Mouse (Mus musculus) forebrain, embryonic 13.5 days (tissue): ENCODE data around the gene Eva1c. TPM values are rescaled to one million over a fixed set of nuclear protein-coding genes. Genes with fewer than 3 reads are reported as not detected.

Source experiments
- ATAC-seq: fragments of 200-750 bp; cut with Nextera tagmentation; 2 replicates; pipeline ENCODE4 v1.8.0; 2017
- H3K27ac ChIP-seq: fragments of 300-500 bp; sonication (generic); 2 replicates; pipeline ENCODE4 v1.5.1; 2015; ENCODE audit warnings: inconsistent platforms, mild to moderate bottlenecking, moderate library complexity
- H3K27me3 ChIP-seq: fragments of 300-500 bp; sonication (generic); 2 replicates; pipeline ENCODE4 v1.6.1; 2015; ENCODE audit warnings: mild to moderate bottlenecking, inconsistent platforms
- H3K36me3 ChIP-seq: fragments of 300-500 bp; sonication (generic); 2 replicates; pipeline ENCODE4 v1.6.1; 2015; ENCODE audit warnings: mild to moderate bottlenecking, inconsistent platforms; ENCODE audit not compliant: poor library complexity, severe bottlenecking
- H3K4me1 ChIP-seq: fragments of 300-500 bp; sonication (generic); 2 replicates; pipeline ENCODE4 v1.6.1; 2015; ENCODE audit warnings: inconsistent platforms
- H3K4me2 ChIP-seq: fragments of 300-500 bp; sonication (generic); 2 replicates; pipeline ENCODE4 v1.6.1; 2015; ENCODE audit warnings: inconsistent platforms, mild to moderate bottlenecking, moderate library complexity
- H3K4me3 ChIP-seq: fragments of 300-500 bp; sonication (generic); 2 replicates; pipeline ENCODE4 v1.5.1; 2015; ENCODE audit warnings: mild to moderate bottlenecking, inconsistent platforms
- H3K9ac ChIP-seq: fragments of 300-500 bp; sonication (generic); 2 replicates; pipeline ENCODE4 v1.6.1; 2015; ENCODE audit warnings: mild to moderate bottlenecking, inconsistent platforms
- H3K9me3 ChIP-seq: fragments of 300-500 bp; sonication (generic); replicated peaks from 2 replicates; pipeline ENCODE4 v1.6.1; 2016; ENCODE audit warnings: inconsistent platforms
- WGBS: fragments of 180-500 bp; shearing (Covaris S2); methylation state at CpG from one replicate; pipeline ENCODE4 v1.1.7; 2015; 5-methylcytosine and 5-hydroxymethylcytosine counted together
- polyA plus RNA-seq: library from polyadenylated mRNA; unstranded; fragments of >200 nt; fragmentation: Nextera tagmentation; extraction: Ambion mirVana; gene quantifications from 2 replicates; pipeline ENCODE4 v1.2.1, GENCODE M21; 2015

Eva1c gene
- polyA plus RNA-seq, 1 experiment from 2014 or later, result 5.2 TPM

DNA sequence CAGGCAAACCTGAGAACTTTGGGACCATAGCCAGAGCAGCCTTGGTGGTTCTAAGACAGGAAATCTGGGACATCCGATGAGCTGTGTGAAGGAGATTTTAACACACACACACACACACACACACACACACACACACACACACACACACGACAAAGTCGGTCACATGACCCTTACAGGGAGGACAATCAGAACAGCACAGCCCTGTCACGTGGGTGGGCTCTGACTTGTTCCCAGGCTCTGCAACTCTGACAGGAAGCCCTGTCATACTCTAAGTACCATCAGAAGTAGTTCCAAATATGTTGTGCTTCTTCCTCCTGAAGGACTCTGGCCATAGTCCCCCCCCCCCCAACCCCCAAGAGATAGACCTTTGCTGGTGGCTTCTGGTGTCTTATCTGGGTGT lies 74.8 kb downstream of the Eva1c start:
- H3K36me3 ChIP-seq, result no peaks in the 10 kb centered on the region
- WGBS, result 72% methylated on average over 4 of the region's 4 CpGs

DNA sequence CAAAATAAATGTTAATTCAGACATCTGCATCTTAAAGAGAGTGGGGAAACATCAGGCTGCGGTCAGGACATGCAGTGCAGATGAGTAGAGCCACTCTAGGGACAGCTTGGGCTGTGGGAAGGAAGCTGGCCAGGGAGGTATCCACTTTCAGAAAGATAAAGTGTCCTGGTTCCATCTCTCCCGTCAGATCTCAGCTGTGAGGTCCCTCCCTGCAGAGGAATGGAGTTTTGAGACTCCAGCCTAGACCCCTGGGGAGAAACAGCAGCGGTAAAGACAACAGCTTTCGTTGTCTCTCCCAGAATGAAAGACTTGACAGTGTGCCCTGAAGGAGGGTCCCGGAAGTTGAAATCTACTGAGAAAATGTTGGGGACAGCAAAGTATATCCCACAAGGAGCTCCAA lies 76.8 kb downstream of the Eva1c start:
- WGBS, result 40% methylated on average over 5 of the region's 5 CpGs
- Histone ChIP-seq H3K4me1 (no peaks in the 10 kb centered on the region), H3K4me2 (no peak overlapping the region), H3K4me3 (no peak overlapping the region), H3K27me3 (no peaks in the 10 kb centered on the region), H3K36me3 (no peaks in the 10 kb centered on the region), H3K27ac (no peak overlapping the region), H3K9me3 (no peaks in the 10 kb centered on the region), H3K9ac (no peak overlapping the region)
- ATAC-seq, result no peak

More for the DNA sequence above, 74.8 kb downstream of the Eva1c start:
- Histone ChIP-seq H3K4me3 (no peak overlapping the region), H3K4me1 (no peaks in the 10 kb centered on the region), H3K27ac (no peak overlapping the region), H3K9ac (no peak overlapping the region), H3K4me2 (no peak overlapping the region), H3K27me3 (no peaks in the 10 kb centered on the region), H3K9me3 (no peaks in the 10 kb centered on the region)
- no peak for ATAC-seq

DNA sequence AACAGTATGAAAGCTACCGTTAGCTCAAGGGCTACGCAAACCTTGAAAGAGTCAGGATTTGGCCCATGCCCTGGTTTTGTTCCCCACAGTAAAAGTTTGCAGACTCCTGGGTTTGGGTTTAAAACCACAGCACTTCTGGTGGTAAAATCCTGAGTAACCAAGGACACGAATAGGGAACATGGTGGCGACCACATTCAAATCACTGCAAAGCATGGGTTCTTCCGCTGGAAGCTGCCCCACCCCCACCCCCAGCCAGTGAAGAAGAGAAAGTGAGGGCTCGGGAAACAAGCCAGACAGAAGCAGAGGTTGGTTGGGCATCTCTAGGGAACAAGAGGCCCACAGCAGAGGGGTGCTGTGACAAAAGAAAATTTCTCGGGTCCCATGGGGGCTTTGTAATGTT lies 80.7 kb downstream of the Eva1c start:
- Histone ChIP-seq H3K4me3 (no peak overlapping the region), H3K4me1 (no peaks in the 10 kb centered on the region), H3K36me3 (no peaks in the 10 kb centered on the region), H3K9me3 (no peaks in the 10 kb centered on the region), H3K27ac (no peak overlapping the region), H3K9ac (no peak overlapping the region), H3K27me3 (no peaks in the 10 kb centered on the region), H3K4me2 (no peak overlapping the region)
- no peak for ATAC-seq
- 74% methylated on average over 7 of the region's 7 CpGs for WGBS

- H3K36me3 ChIP-seq, result no peaks in the 10 kb centered on the region
- H3K27ac ChIP-seq, result no peak overlapping the region
- no peak overlapping the region for H3K9ac ChIP-seq
- H3K9me3 ChIP-seq, result no peaks in the 10 kb centered on the region
- H3K4me1 ChIP-seq, result no peaks in the 10 kb centered on the region
- H3K27me3 ChIP-seq, result no peaks in the 10 kb centered on the region
- H3K4me2 ChIP-seq, result no peak overlapping the region
- ATAC-seq, result no peak
- H3K4me3 ChIP-seq, result no peak overlapping the region
- 82% methylated on average over 17 of the region's 17 CpGs for WGBS
Observed at GRCm38 (mm10) chr16:90910855-90911533, 84.5 kb downstream of the Eva1c start.

DNA sequence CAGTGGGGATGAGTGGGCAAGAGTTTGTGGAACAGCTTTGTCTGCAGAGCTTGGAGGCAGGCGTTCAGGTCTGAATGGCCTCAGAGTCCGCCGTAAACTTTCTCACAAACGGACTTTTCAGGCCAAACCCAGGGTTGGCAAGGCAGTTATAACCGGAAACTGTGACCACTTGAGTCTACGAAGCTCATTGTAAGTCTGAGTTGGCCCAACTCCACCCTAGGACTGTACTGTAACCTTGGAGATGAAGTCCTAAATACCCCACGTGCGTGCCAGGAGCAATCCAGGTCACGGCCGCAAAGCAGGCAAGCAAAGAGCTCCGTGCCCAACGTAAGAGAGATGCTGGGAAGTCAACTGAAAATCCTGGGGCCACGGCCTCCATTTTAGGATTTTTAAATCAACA lies 85.2 kb downstream of the Eva1c start:
- Histone ChIP-seq H3K9me3 (no peaks in the 10 kb centered on the region), H3K4me1 (no peaks in the 10 kb centered on the region), H3K27me3 (0 out of 2 replicates have a peak, but pooled peaks cover 1% of the 10 kb centered on the region), H3K4me2 (no peak overlapping the region), H3K4me3 (no peak overlapping the region), H3K36me3 (no peaks in the 10 kb centered on the region), H3K9ac (no peak overlapping the region), H3K27ac (no peak overlapping the region)
- WGBS, result 93% methylated on average over 13 of the region's 13 CpGs
- ATAC-seq, result no peak

DNA sequence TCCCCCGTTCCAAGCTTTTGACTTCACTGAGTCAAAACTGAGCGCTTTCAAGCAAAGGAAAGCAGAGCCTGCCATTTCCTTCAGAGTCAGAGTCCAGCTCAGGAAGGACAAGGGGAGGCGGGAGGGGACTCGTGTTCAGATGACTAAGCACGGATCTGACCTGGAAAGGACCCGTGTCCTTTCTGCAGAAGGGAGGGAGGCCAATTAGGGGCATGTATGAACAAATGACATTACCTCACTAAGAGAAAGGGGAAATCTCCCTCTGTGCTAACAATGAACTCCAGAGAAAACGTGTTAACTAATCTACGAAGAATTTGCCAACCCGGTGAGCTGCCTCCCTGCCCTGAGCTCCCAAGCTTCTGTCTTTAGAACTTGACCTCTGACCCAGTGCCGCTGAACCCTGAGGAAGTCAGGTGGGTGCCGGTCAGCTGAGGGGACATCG lies 89.5 kb downstream of the Eva1c start:
- Histone ChIP-seq H3K36me3 (no peaks in the 10 kb centered on the region), H3K27me3 (0 out of 2 replicates have a peak, but pooled peaks cover 7% of the 10 kb centered on the region), H3K9ac (0 out of 2 replicates have a peak overlapping the region, but pooled peaks have one; percentile 6), H3K27ac (no peak overlapping the region), H3K9me3 (no peaks in the 10 kb centered on the region), H3K4me2 (no peak overlapping the region), H3K4me3 (no peak overlapping the region), H3K4me1 (peaks cover 2% of the 10 kb centered on the region; the same call in 1 of the 2 replicates)
- no peak for ATAC-seq
- WGBS, result 29% methylated on average over 12 of the region's 12 CpGs

DNA sequence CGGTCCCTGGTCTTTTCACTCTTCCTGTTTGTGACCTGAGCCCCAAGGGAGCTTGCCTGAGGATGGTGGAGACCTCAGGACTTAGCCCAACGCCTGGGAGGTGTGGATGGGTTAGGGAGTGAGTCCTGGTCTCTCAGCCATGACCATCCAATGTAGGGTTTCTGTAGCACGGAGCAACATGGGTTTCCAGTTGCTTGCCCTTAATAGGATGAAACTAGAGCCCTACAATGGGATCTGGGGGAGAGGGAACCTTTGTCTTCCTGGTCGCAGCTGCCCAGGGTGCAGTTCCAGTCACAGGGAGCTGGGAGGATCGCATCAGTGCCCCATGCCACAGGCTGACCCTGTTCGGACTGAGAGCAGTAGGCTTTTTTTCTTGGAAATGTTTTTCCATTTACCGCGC lies 90.6 kb downstream of the Eva1c start:
- Histone ChIP-seq H3K4me2 (no peak overlapping the region), H3K27me3 (0 out of 2 replicates have a peak, but pooled peaks cover 7% of the 10 kb centered on the region), H3K36me3 (0 out of 2 replicates have a peak, but pooled peaks cover under 1% of the 10 kb centered on the region), H3K27ac (no peak overlapping the region), H3K9ac (no peak overlapping the region), H3K4me3 (no peak overlapping the region), H3K4me1 (peaks cover 6% of the 10 kb centered on the region; the same call in 1 of the 2 replicates), H3K9me3 (no peaks in the 10 kb centered on the region)
- ATAC-seq, result no peak
- 69% methylated on average over 8 of the region's 8 CpGs for WGBS

DNA sequence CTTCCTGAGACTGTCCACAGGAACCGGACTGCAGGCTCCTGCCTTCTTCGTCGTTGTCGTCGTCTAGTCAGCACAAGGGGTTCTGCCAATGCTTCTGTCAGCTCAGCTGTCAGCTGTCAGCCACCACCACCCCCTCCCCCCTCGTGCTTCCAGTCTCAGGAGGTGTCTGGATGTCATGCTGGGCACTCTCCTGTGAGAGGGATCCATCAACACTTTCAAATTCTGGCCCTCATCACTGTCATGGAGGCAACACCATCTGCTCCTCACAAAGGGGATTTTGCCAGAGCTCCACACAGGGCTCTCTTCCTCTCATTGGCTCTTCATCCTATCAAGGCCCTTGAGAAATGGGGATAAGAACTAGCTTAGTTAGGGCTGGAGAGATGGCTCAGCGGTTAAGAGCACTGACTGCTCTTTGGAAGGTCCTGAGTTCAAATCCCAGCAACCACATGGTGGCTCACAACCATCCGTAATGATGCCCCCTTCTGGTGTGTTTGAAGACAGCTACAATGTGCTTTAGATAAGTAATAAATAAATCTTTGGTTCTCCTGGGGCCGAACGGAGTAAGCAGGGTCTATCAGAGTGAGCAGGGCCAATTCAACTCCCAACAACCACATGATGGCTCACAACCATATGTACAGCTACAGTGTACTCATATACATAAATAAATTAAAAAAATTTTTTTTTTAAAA lies 95.1 kb downstream of the Eva1c start:
- no peak overlapping the region for H3K9ac ChIP-seq
- H3K27ac ChIP-seq, result peak overlapping the region; percentile 60
- peak; percentile 85 for ATAC-seq
- H3K9me3 ChIP-seq, result no peaks in the 10 kb centered on the region
- WGBS, result 58% methylated on average over 10 of the region's 10 CpGs
- peaks cover 14% of the 10 kb centered on the region; the same call in 1 of the 2 replicates for H3K36me3 ChIP-seq
- peaks cover 6% of the 10 kb centered on the region; the same call in 1 of the 2 replicates for H3K4me1 ChIP-seq
- H3K27me3 ChIP-seq, result 0 out of 2 replicates have a peak, but pooled peaks cover 7% of the 10 kb centered on the region
- no peak overlapping the region for H3K4me2 ChIP-seq
- H3K4me3 ChIP-seq, result no peak overlapping the region

- Histone ChIP-seq H3K9ac (no peak overlapping the region), H3K4me3 (no peak overlapping the region), H3K27ac (no peak overlapping the region), H3K36me3 (peaks cover 32% of the 10 kb centered on the region), H3K4me2 (no peak overlapping the region), H3K9me3 (no peaks in the 10 kb centered on the region), H3K27me3 (no peaks in the 10 kb centered on the region), H3K4me1 (peaks cover 6% of the 10 kb centered on the region; the same call in 1 of the 2 replicates)
- 93% methylated on average over 13 of the region's 13 CpGs for WGBS
- no peak for ATAC-seq
Observed at GRCm38 (mm10) chr16:90924606-90925370, 98.3 kb downstream of the Eva1c start.

GRCm38 (mm10) chr16:90925461-90925860 lies 98.9 kb downstream of the Eva1c start:
- H3K9ac ChIP-seq, result no peak overlapping the region
- peaks cover 39% of the 10 kb centered on the region for H3K36me3 ChIP-seq
- 29% methylated on average over 5 of the region's 5 CpGs for WGBS
- ATAC-seq, result peak; percentile 58; the same call in 1 of the 2 replicates
- H3K9me3 ChIP-seq, result no peaks in the 10 kb centered on the region
- H3K27me3 ChIP-seq, result no peaks in the 10 kb centered on the region
- no peak overlapping the region for H3K4me3 ChIP-seq
- H3K4me1 ChIP-seq, result peaks cover 6% of the 10 kb centered on the region; the same call in 1 of the 2 replicates
- H3K27ac ChIP-seq, result no peak overlapping the region
- H3K4me2 ChIP-seq, result no peak overlapping the region

DNA sequence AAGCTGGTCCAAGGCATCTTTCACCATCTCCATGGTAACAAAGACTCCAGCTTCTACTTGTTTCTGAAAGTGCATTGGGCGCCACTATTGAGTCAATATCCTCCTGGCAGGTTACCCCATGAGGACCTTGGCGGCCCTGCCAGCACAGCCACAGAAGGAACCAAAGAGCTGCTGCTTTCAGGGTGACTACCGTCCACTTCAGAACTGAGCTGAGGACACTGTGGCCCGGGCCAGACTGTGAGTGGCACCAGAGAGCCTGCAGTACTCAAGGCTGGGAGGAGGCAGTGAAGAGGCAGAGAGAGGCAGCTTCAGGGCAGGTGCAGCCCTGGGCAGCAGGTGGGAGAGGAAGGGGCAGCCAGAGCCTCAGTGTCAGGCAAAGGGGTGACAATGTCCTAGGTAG lies 100.9 kb downstream of the Eva1c start:
- no peak for ATAC-seq
- H3K4me2 ChIP-seq, result no peak overlapping the region
- no peaks in the 10 kb centered on the region for H3K9me3 ChIP-seq
- H3K36me3 ChIP-seq, result peaks cover 38% of the 10 kb centered on the region
- 86% methylated on average over 4 of the region's 4 CpGs for WGBS
- no peak overlapping the region for H3K27ac ChIP-seq
- H3K4me1 ChIP-seq, result no peaks in the 10 kb centered on the region
- no peak overlapping the region for H3K9ac ChIP-seq
- no peak overlapping the region for H3K4me3 ChIP-seq
- H3K27me3 ChIP-seq, result no peaks in the 10 kb centered on the region
